Mouse (Mus musculus) kidney, adult 8-10 months (tissue): ENCODE results near the gene Mttp.

ENCODE experiments used
- DNase-seq, 2 experiments: peaks; one replicate each; pipeline ENCODE4 v3.0.0; 2022

The Mttp gene

GRCm38 (mm10) chr3:138049555-138049954 lies 95.2 kb downstream of the Mttp start:
- no peak for DNase-seq

GRCm38 (mm10) chr3:138043316-138043715 lies 101.5 kb downstream of the Mttp start:
- no peak for DNase-seq

GRCm38 (mm10) chr3:138041591-138042301 lies 103.0 kb downstream of the Mttp start:
- DNase-seq = no peak

- DNase-seq = no peak
Measured at GRCm38 (mm10) chr3:138040938-138041337, 103.8 kb downstream of the Mttp start.
